In the genomic region with DNA sequence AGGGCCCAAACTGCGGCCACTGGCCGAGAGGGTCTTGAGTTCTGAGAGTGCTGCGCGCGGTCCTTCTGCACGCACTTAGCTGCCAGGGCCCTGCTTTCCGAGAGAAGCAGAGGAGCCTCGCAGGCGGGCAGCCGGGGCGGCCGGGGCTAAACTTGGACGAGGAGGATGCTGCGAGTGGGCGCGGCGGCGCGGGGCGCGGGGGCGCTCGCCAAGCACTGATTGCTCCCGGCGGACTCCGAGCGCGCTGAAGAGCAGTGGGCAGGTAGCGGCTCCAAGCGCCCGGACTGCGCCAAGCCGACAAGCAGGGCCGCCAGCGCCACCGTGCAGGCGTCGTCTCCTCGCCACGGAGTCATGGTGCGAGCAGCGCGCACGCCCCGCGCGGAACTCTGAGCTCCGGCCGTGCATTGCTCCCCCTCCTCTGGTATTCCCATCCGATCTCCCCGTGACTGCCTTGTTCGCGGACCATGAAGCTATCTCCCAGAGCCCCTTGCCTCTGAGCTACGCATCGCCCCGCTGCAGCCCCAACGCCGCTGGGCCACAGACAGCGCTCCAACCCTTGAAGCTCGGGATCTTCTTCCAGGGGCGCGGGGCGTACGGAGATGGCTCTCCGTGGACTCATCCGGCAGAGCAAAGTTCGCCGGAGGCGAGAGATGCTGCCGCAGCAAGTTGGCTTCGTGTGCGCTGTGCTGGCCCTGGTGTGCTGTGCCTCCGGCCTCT, we compare ENCODE assay signal across 7 mouse cellular contexts. TPM values are rescaled to one million over a fixed set of nuclear protein-coding genes. Genes with fewer than 3 reads are reported as not detected.
DNase-seq lines count a peak whose midpoint lies in the region; ATAC-seq lines count a peak whose summit lies in the region.

No protein-coding gene starts in this region.

- WGBS in limb, embryonic 10.5 days = 1% methylated on average over 73 of the region's 73 CpGs
- under 1% methylated on average over 73 of the region's 73 CpGs for WGBS in midbrain, embryonic 10.5 days
- WGBS in stomach, embryonic 14.5 days = 1% methylated on average over 64 of the region's 73 CpGs

- peak; percentile 12 to 16 for DNase-seq in adrenal gland, postnatal 4 days (ENCODE audit: low spot score in 2 of 2)
- DNase-seq in embryo, embryonic 11.5 days (ENCODE audit: low read depth, low spot score) = peak; percentile 30
- peak; percentile 21 to 49 for DNase-seq in gastrocnemius, postnatal 4 days (ENCODE audit: low spot score in 2 of 2)
- DNase-seq in kidney, adult 11 months = peak; percentile 6
- DNase-seq in limb, embryonic 10.5 days (ENCODE audit: low spot score) = peak; percentile 74
- peak; percentile 70 for DNase-seq in midbrain, embryonic 10.5 days (ENCODE audit: low spot score)

- H3K9me3 ChIP-seq in limb, embryonic 10.5 days (replicated peaks) = no peaks in the 10 kb centered on the region
- H3K9me3 ChIP-seq in midbrain, embryonic 10.5 days (replicated peaks) = no peaks in the 10 kb centered on the region
- no peaks in the 10 kb centered on the region for H3K9me3 ChIP-seq in stomach, embryonic 14.5 days (ENCODE audit: control insufficient read depth, low read depth, low read length)

- H3K36me3 ChIP-seq in limb, embryonic 10.5 days = no peaks in the 10 kb centered on the region
- no peaks in the 10 kb centered on the region for H3K36me3 ChIP-seq in midbrain, embryonic 10.5 days
- no peaks in the 10 kb centered on the region for H3K36me3 ChIP-seq in stomach, embryonic 14.5 days (ENCODE audit: control insufficient read depth, insufficient read depth, low read length)

- H3K4me3 ChIP-seq in limb, embryonic 10.5 days = peak overlapping the region; percentile 58
- peak overlapping the region; percentile 69 for H3K4me3 ChIP-seq in midbrain, embryonic 10.5 days
- peak overlapping the region; percentile 41 for H3K4me3 ChIP-seq in stomach, embryonic 14.5 days (ENCODE audit: low read depth, low read length)

- H3K27ac ChIP-seq in limb, embryonic 10.5 days = peak overlapping the region; percentile 5; the same call in 1 of the 2 replicates
- peak overlapping the region; percentile 42; the same call in 1 of the 2 replicates for H3K27ac ChIP-seq in midbrain, embryonic 10.5 days (replicated peaks)
- H3K27ac ChIP-seq in stomach, embryonic 14.5 days (ENCODE audit: low read length) = no peak overlapping the region

- peaks cover 79% of the 10 kb centered on the region for H3K27me3 ChIP-seq in limb, embryonic 10.5 days (ENCODE audit: low read depth, poor library complexity, severe bottlenecking)
- H3K27me3 ChIP-seq in midbrain, embryonic 10.5 days (ENCODE audit: low read depth, poor library complexity, severe bottlenecking) = peaks cover 78% of the 10 kb centered on the region
- peaks cover 31% of the 10 kb centered on the region for H3K27me3 ChIP-seq in stomach, embryonic 14.5 days (ENCODE audit: control insufficient read depth, insufficient read depth, low read length)

- ATAC-seq in stomach, embryonic 14.5 days (ENCODE audit: insufficient number of reproducible peaks, insufficient read depth, low FRiP score, low read depth) = peak; percentile 77; the same call in 1 of the 2 replicates

- H3K4me1 ChIP-seq in limb, embryonic 10.5 days = peaks cover 21% of the 10 kb centered on the region
- peaks cover 23% of the 10 kb centered on the region for H3K4me1 ChIP-seq in midbrain, embryonic 10.5 days
- peaks cover 8% of the 10 kb centered on the region; the same call in 1 of the 2 replicates for H3K4me1 ChIP-seq in stomach, embryonic 14.5 days (ENCODE audit: control insufficient read depth, insufficient read depth, low read length)

- peak overlapping the region; percentile 95 for H3K4me2 ChIP-seq in stomach, embryonic 14.5 days (replicated peaks; ENCODE audit: low read depth, low read length)

- no peak overlapping the region for H3K9ac ChIP-seq in stomach, embryonic 14.5 days (replicated peaks; ENCODE audit: low read depth, low read length)

RNA-seq across cellular contexts. Expression of a gene that starts 0.4 kb away (rescaled TPM):
- total RNA-seq in adrenal gland, postnatal 4 days (2021) = under 1 TPM; 0.48 to 0.93 TPM
- under 1 TPM; 0.65 to 0.88 TPM for total RNA-seq in gastrocnemius, postnatal 4 days (2021)
- not detected in 2 replicates for polyA plus RNA-seq in limb, embryonic 10.5 days (2016; fragmentation: Nextera tagmentation; extraction: Ambion mirVana)
- polyA plus RNA-seq in midbrain, embryonic 10.5 days (2016; fragmentation: Nextera tagmentation; extraction: Ambion mirVana) = 0.09 and 0.17 TPM in 2 replicates
- 0.26 and 0.41 TPM in 2 replicates for polyA plus RNA-seq in stomach, embryonic 14.5 days (2014; fragmentation: Nextera tagmentation; extraction: Ambion mirVana)

Comparison
In these comparisons a context has a peak if more than half of its experiments do, and no peak if none do; other contexts are left out.
1. DNase-seq: peak in every context shown above with its lines; median percentile 74 in limb, embryonic 10.5 days; 70 in midbrain, embryonic 10.5 days; 35 in gastrocnemius, postnatal 4 days; 30 in embryo, embryonic 11.5 days; 14 in adrenal gland, postnatal 4 days; 6 in kidney, adult 11 months.